Mouse (Mus musculus) monocyte, adult 5-6 weeks (primary cell): ENCODE data around the gene Chd1l. TPM values are rescaled to one million over a fixed set of nuclear protein-coding genes. Genes with fewer than 3 reads are reported as not detected.

Experiments used
- ATAC-seq: fragments of 153-309, 156-312 bp; replicated peaks from 2 replicates; pipeline ENCODE4 v1.8.0; 2017; ENCODE audit warnings: mild to moderate bottlenecking; ENCODE audit not compliant: low TSS enrichment, insufficient number of reproducible peaks, severe bottlenecking, poor library complexity, low FRiP score
- total RNA-seq: library from RNA; stranded (forward); fragments of 200-1000, 200-491, 200-594 nt; gene quantifications from 3 replicates; pipeline ENCODE4 v1.2.3, GENCODE M21; 2017

Gene Chd1l
- 26.7 to 48.7 TPM (median 41.0 TPM) in 3 replicates for total RNA-seq

- ATAC-seq: peak; percentile 80
Observed at GRCm38 (mm10) chr3:97609845-97610410, at the start of gene Chd1l. Chd1l (minus strand) TSS chr3:97610203.

DNA sequence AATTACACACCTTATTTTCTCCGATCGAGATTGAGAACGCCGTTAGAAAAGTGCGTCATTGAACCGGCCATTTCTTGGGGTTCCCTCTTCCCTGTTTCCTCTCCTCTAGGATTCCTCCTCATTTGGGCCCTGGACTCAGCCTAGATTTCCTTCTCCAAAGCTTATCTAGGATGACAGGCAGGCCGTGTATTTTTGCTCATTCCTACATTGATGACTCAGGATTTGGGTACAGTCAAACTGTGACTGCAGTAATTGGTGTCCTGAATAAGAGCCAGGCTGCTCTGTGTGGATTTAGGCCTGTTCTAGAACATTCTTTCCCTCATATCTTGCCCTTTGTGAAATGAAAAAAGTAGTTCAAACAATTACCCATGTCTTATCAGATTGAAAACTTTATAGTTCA, 49.7 kb upstream of the Chd1l start:
- no peak for ATAC-seq

- ATAC-seq: no peak
Observed at GRCm38 (mm10) chr3:97658426-97659193, 48.6 kb upstream of the Chd1l start.

- ATAC-seq: peak; percentile 92
Observed at GRCm38 (mm10) chr3:97657655-97658411, 47.8 kb upstream of the Chd1l start, which contains the start of gene Prkab2. Prkab2 (plus strand) TSS chr3:97658193.

GRCm38 (mm10) chr3:97654901-97655300, 44.9 kb upstream of the Chd1l start:
- no peak for ATAC-seq

GRCm38 (mm10) chr3:97653781-97654180, 43.8 kb upstream of the Chd1l start:
- no peak for ATAC-seq

DNA sequence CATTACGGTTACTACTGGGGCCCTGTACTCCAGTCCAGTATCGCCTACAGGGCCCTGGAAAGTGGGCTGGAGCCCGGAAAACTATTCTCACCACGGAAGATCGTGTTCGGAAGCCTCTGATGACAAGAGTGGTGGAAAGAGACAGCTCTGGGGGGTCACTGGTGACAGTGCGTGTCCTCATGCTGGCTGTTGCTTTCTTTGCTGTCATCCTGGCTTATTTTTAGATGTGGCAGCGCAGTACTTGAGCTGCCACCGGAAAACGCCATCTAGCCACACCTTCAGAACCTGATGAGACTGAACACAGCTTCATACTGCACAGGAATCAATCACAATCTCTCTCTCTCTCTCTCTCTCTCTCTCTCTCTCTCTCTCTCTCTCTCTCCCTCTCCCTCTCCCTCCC, 41.6 kb upstream of the Chd1l start:
- no peak for ATAC-seq

GRCm38 (mm10) chr3:97649469-97649868, 39.5 kb upstream of the Chd1l start:
- ATAC-seq: no peak

- no peak for ATAC-seq
Observed at GRCm38 (mm10) chr3:97649022-97649421, 39.0 kb upstream of the Chd1l start.

DNA sequence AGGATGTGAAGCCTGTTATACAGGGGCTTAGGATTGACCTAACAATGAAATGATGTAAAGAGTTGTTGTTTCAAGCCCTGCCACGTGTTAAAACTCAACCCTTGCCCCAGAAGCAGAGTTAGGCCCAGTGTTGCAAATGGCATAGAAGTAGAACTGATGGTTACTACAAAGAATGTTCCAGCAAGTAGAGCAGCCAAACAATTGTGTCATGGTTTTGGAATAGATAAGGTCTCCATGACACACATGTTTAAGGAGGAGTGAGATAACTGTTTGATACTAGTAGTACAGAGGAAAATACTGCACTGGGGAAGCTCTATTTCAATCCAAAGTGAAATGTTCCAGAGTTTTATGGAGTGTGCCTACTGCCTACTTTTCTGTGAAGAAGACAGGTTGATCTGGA, 38.5 kb upstream of the Chd1l start:
- ATAC-seq: no peak

- no peak for ATAC-seq
Observed at GRCm38 (mm10) chr3:97642001-97642400, 32.0 kb upstream of the Chd1l start.

DNA sequence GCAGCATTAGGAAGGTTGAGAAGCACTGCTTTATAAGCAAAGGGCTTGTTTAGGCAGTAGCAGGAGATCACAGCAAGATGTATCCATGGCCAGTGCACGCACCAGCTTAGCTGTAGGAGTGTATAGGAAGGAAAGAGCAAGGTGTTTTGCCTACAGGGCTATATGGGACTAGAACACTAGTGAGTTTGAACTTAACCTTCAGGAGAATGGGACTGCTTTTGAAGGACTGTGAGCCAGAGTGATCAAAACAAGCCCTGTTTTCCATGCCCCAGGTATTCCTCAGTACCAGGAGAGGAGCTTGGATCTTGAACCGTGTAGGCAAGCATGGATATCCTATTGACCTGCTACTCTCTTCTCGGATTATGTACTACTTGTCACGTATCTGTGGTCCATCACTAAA, 31.4 kb upstream of the Chd1l start:
- no peak for ATAC-seq

- ATAC-seq: no peak
Observed at GRCm38 (mm10) chr3:97634288-97634761, 24.3 kb upstream of the Chd1l start.

- no peak for ATAC-seq
Observed at GRCm38 (mm10) chr3:97633456-97633855, 23.5 kb upstream of the Chd1l start.

DNA sequence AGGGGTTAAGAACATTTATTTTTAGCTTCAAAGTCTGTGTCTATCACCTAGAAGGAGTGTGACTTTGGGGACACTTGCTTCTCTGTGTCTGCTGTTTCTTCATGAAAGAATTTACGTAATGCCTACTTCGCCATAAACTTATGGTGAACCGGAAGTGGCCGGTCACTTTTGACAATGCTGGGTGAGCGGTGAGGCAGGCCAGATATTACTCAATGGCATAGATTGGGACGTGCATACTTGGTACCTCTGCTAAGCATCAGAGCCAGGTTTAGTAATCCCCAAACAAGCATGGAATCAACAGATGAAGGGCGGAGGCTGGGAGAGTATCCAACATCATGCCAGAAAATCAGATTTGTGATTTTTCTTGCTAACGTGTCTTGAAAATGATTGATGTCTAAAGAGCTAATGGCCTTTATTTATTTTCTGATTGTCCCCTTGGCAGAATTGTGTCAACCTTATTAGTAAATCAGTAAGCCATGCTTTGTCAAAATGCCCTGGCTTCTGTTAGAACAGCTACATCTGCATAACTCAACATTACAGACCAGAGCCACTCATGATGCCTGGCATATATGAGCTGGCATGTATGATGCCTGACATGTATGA, 21.4 kb upstream of the Chd1l start:
- no peak for ATAC-seq

- no peak for ATAC-seq
Observed at GRCm38 (mm10) chr3:97630746-97631145, 20.7 kb upstream of the Chd1l start.

GRCm38 (mm10) chr3:97629941-97630340, 19.9 kb upstream of the Chd1l start:
- no peak for ATAC-seq

- ATAC-seq: peak; percentile 80
Observed at GRCm38 (mm10) chr3:97628391-97629001, 18.5 kb upstream of the Chd1l start, which contains the start of gene Fmo5. Fmo5 (plus strand) TSS chr3:97628804.

- ATAC-seq: no peak
Observed at GRCm38 (mm10) chr3:97627893-97628292, 17.9 kb upstream of the Chd1l start.
